ENCODE assay signal across 13 mouse cellular contexts in genomic region chr9:62749666-62750065, GRCm38 (mm10).
DNase-seq lines count a peak whose midpoint lies in the region; ATAC-seq and TF ChIP-seq lines count a peak whose summit lies in the region.
"Had no signal": no experiment of that assay in that cellular context is flagged by ENCODE, and none has a peak within 500 bp of the region (broad histone marks: within the 10 kb centered on the region; RNA-seq: fewer than 3 reads in every experiment).

No protein-coding gene starts in this region.

- 34% methylated on average over 6 of the region's 6 CpGs for whole genome bisulfite sequencing in lung, adult 2 months
- 32% methylated on average over 6 of the region's 6 CpGs for WGBS in heart, adult 2 months
- 54% methylated on average over 6 of the region's 6 CpGs for WGBS in kidney, postnatal 0 days

- peak; percentile 28 to 53 for DNase-seq in lung, adult 18-20 months
- no peak for DNase-seq in lung, adult 2 months
- DNase-seq in heart, adult 2 months, result peak; percentile 54 to 56
- DNase-seq in kidney, postnatal 0 days (ENCODE audit: low spot score), result peak; percentile 37
- peak; percentile 50 for DNase-seq in skeletal muscle tissue, adult 2 months (ENCODE audit: low read depth, low spot score)
- DNase-seq in T-cell, adult 2 months (ENCODE audit: low spot score), result no peak
- DNase-seq: adrenal gland, adult 8-10 months; cerebellum, adult 18-20 months; right cerebral cortex, postnatal 25 days had no signal

- no peak for TF ChIP-seq CTCF in lung, adult 2 months (IDR thresholded peaks at IDR 0.05; ENCODE audit: insufficient read depth, low read length)
- TF ChIP-seq CTCF in heart, adult 2 months (IDR thresholded peaks at IDR 0.05), result no peak
- no peak for TF ChIP-seq CTCF in kidney, postnatal 0 days (IDR thresholded peaks at IDR 0.05; ENCODE audit: low read depth)

- H3K27ac ChIP-seq in heart, adult 2 months, result no peak overlapping the region
- H3K27ac ChIP-seq in kidney, postnatal 0 days, result no peak overlapping the region
- H3K27ac ChIP-seq: macrophage had no signal

- intact Hi-C loops in heart, adult 2 months (cut with DNase I), result loop anchor here (5.0 kb wide), 1 partner anchor 78 kb away; no protein-coding TSS in a partner anchor

- H3K4me3 ChIP-seq in lung, adult 2 months (replicated peaks; ENCODE audit: extremely low read depth, low read depth, low read length), result no peak overlapping the region
- H3K4me3 ChIP-seq in heart, adult 2 months, result no peak overlapping the region
- no peak overlapping the region for H3K4me3 ChIP-seq in kidney, postnatal 0 days (replicated peaks; ENCODE audit: low read depth, low read length)
- H3K4me3 ChIP-seq: myocyte had no signal

- no peaks in the 10 kb centered on the region for H3K36me3 ChIP-seq in heart, adult 2 months (ENCODE audit: control insufficient read depth, insufficient read depth, low read length)
- no peaks in the 10 kb centered on the region for H3K36me3 ChIP-seq in kidney, postnatal 0 days (ENCODE audit: insufficient read depth, low read length)

- no peaks in the 10 kb centered on the region for H3K79me2 ChIP-seq in heart, adult 2 months (replicated peaks; ENCODE audit: control insufficient read depth, insufficient read depth, low read length)

- no peak for ATAC-seq in kidney, postnatal 0 days (replicated peaks; ENCODE audit: low FRiP score, low read depth)
- no peak for ATAC-seq in megakaryocyte, adult 5-6 weeks (ENCODE audit: poor library complexity, severe bottlenecking)
- ATAC-seq: inflammation-experienced regulatory T-cells, adult 6 months had no signal

- no peaks in the 10 kb centered on the region for H3K9me3 ChIP-seq in kidney, postnatal 0 days (replicated peaks; ENCODE audit: low read length)

- no peak overlapping the region for H3K4me2 ChIP-seq in kidney, postnatal 0 days (ENCODE audit: low read length)

- no peaks in the 10 kb centered on the region for H3K27me3 ChIP-seq in heart, adult 2 months (ENCODE audit: control insufficient read depth, insufficient read depth, low read length)
- no peaks in the 10 kb centered on the region for H3K27me3 ChIP-seq in kidney, postnatal 0 days (ENCODE audit: insufficient read depth, low read length)

- TF ChIP-seq EP300 in heart, adult 2 months (IDR thresholded peaks at IDR 0.05; ENCODE audit: insufficient read depth, low read depth, low read length), result no peak

- TF ChIP-seq POLR2A in lung, adult 2 months (IDR thresholded peaks at IDR 0.05; ENCODE audit: borderline replicate concordance, extremely low read depth, low read depth, low read length), result no peak
- no peak for TF ChIP-seq POLR2A in heart, adult 2 months (IDR thresholded peaks at IDR 0.05; ENCODE audit: insufficient read depth, low read depth, low read length)

- no peak overlapping the region for H3K9ac ChIP-seq in heart, adult 2 months (ENCODE audit: low read depth, low read length)
- no peak overlapping the region for H3K9ac ChIP-seq in kidney, postnatal 0 days (ENCODE audit: low read depth, low read length)

- peaks cover 4% of the 10 kb centered on the region; the same call in 1 of the 2 replicates for H3K4me1 ChIP-seq in lung, adult 2 months (ENCODE audit: control insufficient read depth, insufficient read depth, low read length)
- peaks cover 4% of the 10 kb centered on the region; the same call in 1 of the 2 replicates for H3K4me1 ChIP-seq in heart, adult 2 months (ENCODE audit: control insufficient read depth, insufficient read depth, low read length)
- H3K4me1 ChIP-seq in kidney, postnatal 0 days (replicated peaks; ENCODE audit: insufficient read depth, low read length), result 0 out of 2 replicates have a peak, but pooled peaks cover 3% of the 10 kb centered on the region

Comparison
In these comparisons a context has a peak if more than half of its experiments do, and no peak if none do; other contexts are left out.
1. DNase-seq: peak in lung, adult 18-20 months (2 of 2), heart, adult 2 months (2 of 2), kidney, postnatal 0 days (single experiment) and skeletal muscle tissue, adult 2 months (single experiment); none in lung, adult 2 months (single experiment) and T-cell, adult 2 months (single experiment).